Mouse (Mus musculus) midbrain, postnatal 0 days (tissue): Measurements from ENCODE around the gene Yes1. TPM values are rescaled to one million over a fixed set of nuclear protein-coding genes. Genes with fewer than 3 reads are reported as not detected.

ENCODE experiments used
- ATAC-seq: fragments of 200-750 bp; cut with Nextera tagmentation; 2 replicates; pipeline ENCODE4 v1.8.0; 2017; ENCODE audit warnings: moderate number of reproducible peaks, mild to moderate bottlenecking, moderate TSS enrichment, moderate library complexity; ENCODE audit not compliant: low FRiP score
- DNase-seq: peaks from one replicate; pipeline ENCODE4 v3.0.0-alpha.2; 2015; ENCODE audit warnings: low spot score
- H3K27ac ChIP-seq: fragments of 300-500 bp; sonication (generic); 2 replicates; pipeline ENCODE4 v1.5.1; 2014; ENCODE audit warnings: low read depth, mild to moderate bottlenecking, low read length, mixed read lengths
- H3K27me3 ChIP-seq: fragments of 300-500 bp; sonication (generic); 2 replicates; pipeline ENCODE4 v1.6.1; 2014; ENCODE audit warnings: low read length, control low read depth, mixed read lengths; ENCODE audit not compliant: insufficient read depth
- H3K36me3 ChIP-seq: fragments of 300-500 bp; sonication (generic); 2 replicates; pipeline ENCODE4 v1.6.1; 2014; ENCODE audit warnings: low read length, control low read depth, mixed read lengths; ENCODE audit not compliant: insufficient read depth
- H3K4me1 ChIP-seq: fragments of 300-500 bp; sonication (generic); 2 replicates; pipeline ENCODE4 v1.6.1; 2014; ENCODE audit warnings: mild to moderate bottlenecking, control low read depth, antibody characterized with exemption, low read length, mixed read lengths; ENCODE audit not compliant: insufficient read depth
- H3K4me2 ChIP-seq: fragments of 300-500 bp; sonication (generic); 2 replicates; pipeline ENCODE4 v1.6.1; 2014; ENCODE audit warnings: low read depth, mild to moderate bottlenecking, low read length, mixed read lengths; ENCODE audit not compliant: poor library complexity, severe bottlenecking
- H3K4me3 ChIP-seq: fragments of 300-500 bp; sonication (generic); 2 replicates; pipeline ENCODE4 v1.5.1; 2014; ENCODE audit warnings: low read depth, mild to moderate bottlenecking, low read length, moderate library complexity
- H3K9ac ChIP-seq: fragments of 300-500 bp; sonication (generic); replicated peaks from 2 replicates; pipeline ENCODE4 v1.6.1; 2014; ENCODE audit warnings: mild to moderate bottlenecking, low read length, moderate library complexity, mixed read lengths; ENCODE audit not compliant: poor library complexity, severe bottlenecking
- H3K9me3 ChIP-seq: fragments of 300-500 bp; sonication (generic); 2 replicates; pipeline ENCODE4 v1.6.1; 2016; ENCODE audit warnings: low read length, control low read depth
- CTCF ChIP-seq: IDR thresholded peaks from 2 replicates; pipeline ENCODE4 v1.5.1; 2016; ENCODE audit warnings: antibody characterized with exemption, mild to moderate bottlenecking
- whole genome bisulfite sequencing: fragments of 180-500 bp; shearing (Covaris S2); extraction: QIAGEN DNeasy Blood & Tissue Kit; methylation state at CpG from one replicate; pipeline ENCODE4 v1.1.7; 2014; 5-methylcytosine and 5-hydroxymethylcytosine counted together
- polyA plus RNA-seq: library from polyadenylated mRNA; unstranded; fragments of >200 nt; fragmentation: Nextera tagmentation; extraction: Ambion mirVana; gene quantifications from 2 replicates; pipeline ENCODE4 v1.2.1, GENCODE M21; 2015
- total RNA-seq: library from RNA; depleted of rRNA; stranded (reverse); fragments of >200 nt; gene quantifications from 2 replicates; pipeline ENCODE4 v1.2.3, GENCODE M21; 2014; rRNA removed

The Yes1 gene
- total and polyA plus RNA-seq, 2 experiments from 2014 or later = 11.5 to 20.3 TPM

GRCm38 (mm10) chr5:32735779-32736178 lies 124.8 kb downstream of the Yes1 start:
- no peak for TF ChIP-seq CTCF
- ATAC-seq = no peak
- H3K4me2 ChIP-seq = no peak overlapping the region

More at GRCm38 (mm10) chr5:32735779-32736178, 124.8 kb downstream of the Yes1 start:
- Histone ChIP-seq H3K4me1 (no peaks in the 10 kb centered on the region), H3K9ac (no peak overlapping the region), H3K9me3 (no peaks in the 10 kb centered on the region), H3K27ac (no peak overlapping the region), H3K27me3 (no peaks in the 10 kb centered on the region), H3K4me3 (no peak overlapping the region), H3K36me3 (peaks cover 14% of the 10 kb centered on the region; the same call in 1 of the 2 replicates)
- no peak for DNase-seq
- WGBS = 93% methylated on average over 6 of the region's 6 CpGs

Other genes starting within 250 kb of the Yes1 start
- gene Ppp1cb, start 152.3 kb upstream of the Yes1 start, total RNA-seq = 144 and 189 TPM in 2 replicates
- gene Ppp1cb, start 152.3 kb upstream of the Yes1 start, polyA plus RNA-seq = 200 and 204 TPM in 2 replicates
- 94.5 and 95.7 TPM in 2 replicates for gene Pisd, start 174.5 kb downstream of the Yes1 start, total RNA-seq
- 89.0 and 98.1 TPM in 2 replicates for gene Pisd, start 174.5 kb downstream of the Yes1 start, polyA plus RNA-seq
- 7.0 TPM in 1 of 2 replicates, not detected in the other for gene Gm20671, start 215.9 kb downstream of the Yes1 start, total RNA-seq
- gene Gm20671, start 215.9 kb downstream of the Yes1 start, polyA plus RNA-seq = not detected in 2 replicates
- 17.4 and 21.1 TPM in 2 replicates for gene Prr14l, start 243.1 kb downstream of the Yes1 start, total RNA-seq
- gene Prr14l, start 243.1 kb downstream of the Yes1 start, polyA plus RNA-seq = 6.1 and 13.5 TPM in 2 replicates